Mouse (Mus musculus) monocyte, adult 59 days (primary cell): ENCODE measurements around the gene Gm49369. TPM values are rescaled to one million over a fixed set of nuclear protein-coding genes. Genes with fewer than 3 reads are reported as not detected.

Experiments
- total RNA-seq, 2 experiments: library from RNA; stranded (reverse); gene quantifications; one replicate each; pipeline ENCODE4 v1.2.4; 2023

Gm49369 gene
- total RNA-seq: not detected

GRCm38 (mm10) chr7:142382567-142382966 lies at the start of gene Gm49369:
TSS of gene Gm49369 (minus strand) at chr7:142382667.

DNA sequence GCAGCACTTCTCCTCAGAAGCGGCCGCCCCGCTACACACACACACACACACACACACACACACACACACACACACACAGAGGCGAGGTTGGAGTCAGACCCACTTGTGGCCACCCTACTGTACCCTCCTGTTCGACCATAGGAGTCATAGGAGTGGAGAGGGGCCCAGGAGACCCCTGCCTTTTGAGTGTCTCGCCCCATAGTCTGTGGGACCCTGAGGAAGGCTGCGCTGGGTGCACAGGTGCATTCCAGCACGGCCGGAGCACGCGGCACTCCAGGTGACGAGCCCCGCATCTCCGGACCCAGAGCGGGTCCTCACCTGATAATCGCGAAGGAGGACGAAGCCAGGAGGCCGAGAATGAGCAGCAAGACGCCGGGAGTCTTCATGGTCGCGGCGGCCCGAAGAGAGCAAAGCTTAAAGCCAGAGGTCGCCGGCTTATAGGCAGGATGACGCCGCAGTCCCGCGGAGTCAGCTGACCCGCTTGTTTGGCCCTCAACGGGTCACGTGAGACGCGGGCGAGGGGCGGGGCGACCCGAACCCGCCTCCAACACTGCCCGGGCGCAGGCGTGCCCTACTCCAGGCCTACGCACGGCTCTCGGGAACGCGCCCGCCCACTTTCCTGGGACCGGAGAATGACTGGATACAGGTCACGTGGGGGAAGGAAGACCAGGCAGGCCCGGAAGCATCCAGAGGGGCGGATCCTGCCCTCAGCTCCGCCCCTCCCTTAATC lies 5.1 kb upstream of the Gm49369 start, which contains the start of gene Ctsd:
TSS of gene Ctsd (minus strand) at position 620 of the 730 bp plus-strand sequence.

GRCm38 (mm10) chr7:142373641-142374412 lies 8.6 kb downstream of the Gm49369 start, which contains the start of gene Ifitm10:
TSS of gene Ifitm10 (minus strand) at chr7:142373753.

Other genes starting within 250 kb of the Gm49369 start
- not detected for gene Gm39115, start 246.6 kb downstream of the Gm49369 start, total RNA-seq
- not detected for gene Gm45337, start 238.1 kb downstream of the Gm49369 start, total RNA-seq
- gene Gm29735, start 225.6 kb downstream of the Gm49369 start, total RNA-seq: not detected
- gene Gm4553, start 216.9 kb downstream of the Gm49369 start, total RNA-seq: not detected
- not detected for gene Krtap5-2, start 206.7 kb downstream of the Gm49369 start, total RNA-seq
- not detected for gene Gm10153, start 192.3 kb downstream of the Gm49369 start, total RNA-seq
- not detected for gene Krtap5-3, start 181.3 kb downstream of the Gm49369 start, total RNA-seq
- gene Gm7579, start 170.8 kb downstream of the Gm49369 start, total RNA-seq: not detected
- gene Krtap5-5, start 152.7 kb downstream of the Gm49369 start, total RNA-seq: not detected
- not detected for gene Gm40460, start 141.6 kb downstream of the Gm49369 start, total RNA-seq
- gene Gm2431, start 124.3 kb downstream of the Gm49369 start, total RNA-seq: not detected
- gene Gm4559, start 108.3 kb downstream of the Gm49369 start, total RNA-seq: not detected
- gene Krtap5-1, start 85.5 kb downstream of the Gm49369 start, total RNA-seq: not detected
- gene Krtap5-4, start 79.1 kb downstream of the Gm49369 start, total RNA-seq: not detected
- 10 to 100 TPM in 1 of 2 experiments, 1 to 10 TPM in 1; 8.6 to 10.3 TPM for gene Ifitm10, start 8.9 kb downstream of the Gm49369 start, total RNA-seq
- gene Ctsd, start 5.4 kb upstream of the Gm49369 start, total RNA-seq: 100 to 1,000 TPM; 587 to 608 TPM
- not detected for gene Syt8, start 52.2 kb upstream of the Gm49369 start, total RNA-seq
- 10 to 100 TPM in 1 of 2 experiments, 1 to 10 TPM in 1; 8.4 to 13.1 TPM for gene Tnni2, start 59.1 kb upstream of the Gm49369 start, total RNA-seq
- gene Lsp1, start 78.1 kb upstream of the Gm49369 start, total RNA-seq: 1,000 to 10,000 TPM; 1,508 to 1,740 TPM
- gene Tnnt3, start 116.2 kb upstream of the Gm49369 start, total RNA-seq: 10 to 100 TPM; 39.8 to 40.8 TPM
- 1 to 10 TPM; 3.5 to 3.7 TPM for gene Mrpl23, start 150.0 kb upstream of the Gm49369 start, total RNA-seq